Mouse (Mus musculus) lung, postnatal 0 days (tissue): ENCODE measurements around the gene Epb41l1. TPM values are rescaled to one million over a fixed set of nuclear protein-coding genes. Genes with fewer than 3 reads are reported as not detected.
A peak's percentile ranks its signal among the peaks of the same experiment; 100 is the strongest.

Experiments used
- ATAC-seq: fragments of 200-750 bp; cut with Nextera tagmentation; 2 replicates; pipeline ENCODE4 v1.8.0; 2017; ENCODE audit warnings: moderate library complexity
- DNase-seq: peaks from one replicate; pipeline ENCODE4 v3.0.0-alpha.2; 2016; ENCODE audit warnings: low spot score
- H3K27ac ChIP-seq: fragments of 300-500 bp; sonication (generic); 2 replicates; pipeline ENCODE4 v1.5.1; 2014; ENCODE audit warnings: antibody characterized with exemption, mild to moderate bottlenecking, low read length, mixed read lengths
- H3K27me3 ChIP-seq: fragments of 300-500 bp; sonication (generic); replicated peaks from 2 replicates; pipeline ENCODE4 v1.6.1; 2014; ENCODE audit warnings: low read length, mixed read lengths; ENCODE audit not compliant: insufficient read depth
- H3K36me3 ChIP-seq: fragments of 300-500 bp; sonication (generic); 2 replicates; pipeline ENCODE4 v1.6.1; 2014; ENCODE audit warnings: low read length, mixed read lengths; ENCODE audit not compliant: insufficient read depth
- H3K4me1 ChIP-seq: fragments of 300-500 bp; sonication (generic); 2 replicates; pipeline ENCODE4 v1.6.1; 2014; ENCODE audit warnings: antibody characterized with exemption, low read depth, low read length, mixed read lengths; ENCODE audit not compliant: insufficient read depth
- H3K4me2 ChIP-seq: fragments of 300-500 bp; sonication (generic); replicated peaks from 2 replicates; pipeline ENCODE4 v1.6.1; 2014; ENCODE audit warnings: low read depth, mild to moderate bottlenecking, low read length, moderate library complexity, mixed read lengths
- H3K4me3 ChIP-seq: fragments of 300-500 bp; sonication (generic); 2 replicates; pipeline ENCODE4 v1.5.1; 2014; ENCODE audit warnings: low read depth, low read length
- H3K9ac ChIP-seq: fragments of 300-500 bp; sonication (generic); replicated peaks from 2 replicates; pipeline ENCODE4 v1.6.1; 2014; ENCODE audit warnings: low read depth, mild to moderate bottlenecking
- H3K9me3 ChIP-seq: fragments of 300-500 bp; sonication (generic); 2 replicates; pipeline ENCODE4 v1.6.1; 2016; ENCODE audit warnings: low read length, mixed read lengths
- CTCF ChIP-seq: IDR thresholded peaks from 2 replicates; pipeline ENCODE4 v1.5.1; 2016; ENCODE audit warnings: antibody characterized with exemption, mild to moderate bottlenecking
- EP300 ChIP-seq: IDR thresholded peaks from 2 replicates; pipeline ENCODE4 v1.6.1; 2016; ENCODE audit warnings: antibody characterized with exemption, mild to moderate bottlenecking, control low read depth
- WGBS: fragments of 180-500 bp; shearing (Covaris S2); extraction: QIAGEN DNeasy Blood & Tissue Kit; methylation state at CpG from one replicate; pipeline ENCODE4 v1.1.7; 2014; 5-methylcytosine and 5-hydroxymethylcytosine counted together
- polyA plus RNA-seq: library from polyadenylated mRNA; unstranded; fragments of >200 nt; fragmentation: Nextera tagmentation; extraction: Ambion mirVana; gene quantifications from 2 replicates; pipeline ENCODE4 v1.2.1, GENCODE M21; 2015

The Epb41l1 gene
- polyA plus RNA-seq, 1 experiment from 2014 or later, result 1.2 TPM

DNA sequence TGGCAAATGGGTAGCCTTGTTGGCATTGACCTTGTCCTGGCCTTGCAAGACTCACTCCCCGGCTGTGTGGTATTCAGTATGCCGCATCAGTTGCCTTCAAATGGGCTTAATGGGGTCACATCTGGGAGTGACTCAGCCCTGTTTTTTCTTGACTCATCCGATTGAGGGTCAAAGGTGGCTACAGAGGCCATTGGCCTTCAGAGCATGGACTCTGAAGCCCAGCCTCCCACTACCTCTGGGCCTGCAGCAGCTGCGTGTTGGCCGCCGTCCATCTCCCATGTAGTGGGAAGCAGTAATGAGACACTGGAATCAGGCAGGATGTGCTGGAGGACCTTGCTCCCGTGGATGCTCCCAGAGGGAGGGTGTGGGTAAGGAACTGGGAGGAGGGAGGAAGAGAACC lies 33.1 kb downstream of the Epb41l1 start:
- no peak for TF ChIP-seq CTCF
- TF ChIP-seq EP300, result no peak
- no peak overlapping the region for H3K4me3 ChIP-seq
- no peak overlapping the region for H3K9ac ChIP-seq
- H3K4me2 ChIP-seq, result no peak overlapping the region
- H3K27ac ChIP-seq, result no peak overlapping the region
- H3K9me3 ChIP-seq, result no peaks in the 10 kb centered on the region
- no peaks in the 10 kb centered on the region for H3K27me3 ChIP-seq
- 61% methylated on average over 7 of the region's 7 CpGs for WGBS
- H3K36me3 ChIP-seq, result no peaks in the 10 kb centered on the region
- no peak for DNase-seq
- no peak for ATAC-seq
- H3K4me1 ChIP-seq, result no peaks in the 10 kb centered on the region

DNA sequence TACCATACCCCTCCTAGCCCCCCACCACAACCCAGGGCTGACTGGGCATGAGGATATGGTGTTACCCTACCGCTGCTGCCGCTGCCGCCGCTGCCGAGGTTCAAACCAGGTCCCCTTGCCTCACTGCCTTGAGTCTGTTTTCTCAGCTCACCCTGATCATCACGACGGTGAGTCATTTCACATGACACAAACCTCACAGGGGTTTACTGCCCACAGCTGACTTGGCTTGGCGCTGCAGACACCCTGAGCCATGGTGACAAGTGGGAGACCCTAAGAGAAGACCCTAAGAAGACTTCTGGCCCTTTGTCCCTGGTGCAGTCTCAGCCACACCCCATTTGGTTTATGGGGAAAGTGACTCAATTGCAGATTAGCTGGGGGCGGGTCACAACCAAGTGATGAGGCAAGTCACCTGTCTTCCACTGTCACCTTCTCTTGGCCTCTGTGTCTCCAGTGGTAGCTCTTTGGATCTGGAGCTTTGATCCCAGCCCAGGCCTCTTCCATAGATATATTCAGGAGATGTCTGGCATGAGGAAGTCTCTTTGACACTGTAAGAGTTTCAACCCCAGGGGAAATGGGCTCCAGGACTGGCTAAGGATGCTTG lies 34.9 kb downstream of the Epb41l1 start:
- Histone ChIP-seq H3K27me3 (no peaks in the 10 kb centered on the region), H3K9ac (no peak overlapping the region), H3K4me2 (no peak overlapping the region), H3K36me3 (no peaks in the 10 kb centered on the region), H3K4me3 (no peak overlapping the region), H3K9me3 (no peaks in the 10 kb centered on the region), H3K4me1 (no peaks in the 10 kb centered on the region), H3K27ac (no peak overlapping the region)
- no peak for ATAC-seq
- DNase-seq, result no peak
- WGBS, result 85% methylated on average over 9 of the region's 9 CpGs
- TF ChIP-seq CTCF, result no peak

- Histone ChIP-seq H3K27ac (no peak overlapping the region), H3K9ac (no peak overlapping the region), H3K27me3 (no peaks in the 10 kb centered on the region), H3K4me2 (no peak overlapping the region), H3K4me1 (no peaks in the 10 kb centered on the region), H3K36me3 (no peaks in the 10 kb centered on the region), H3K4me3 (no peak overlapping the region), H3K9me3 (no peaks in the 10 kb centered on the region)
- no peak for TF ChIP-seq CTCF
- no peak for TF ChIP-seq EP300
- no peak for DNase-seq
- no peak for ATAC-seq
- 69% methylated on average over 14 of the region's 14 CpGs for WGBS
Measured at GRCm38 (mm10) chr2:156456386-156457342, 36.0 kb downstream of the Epb41l1 start.

DNA sequence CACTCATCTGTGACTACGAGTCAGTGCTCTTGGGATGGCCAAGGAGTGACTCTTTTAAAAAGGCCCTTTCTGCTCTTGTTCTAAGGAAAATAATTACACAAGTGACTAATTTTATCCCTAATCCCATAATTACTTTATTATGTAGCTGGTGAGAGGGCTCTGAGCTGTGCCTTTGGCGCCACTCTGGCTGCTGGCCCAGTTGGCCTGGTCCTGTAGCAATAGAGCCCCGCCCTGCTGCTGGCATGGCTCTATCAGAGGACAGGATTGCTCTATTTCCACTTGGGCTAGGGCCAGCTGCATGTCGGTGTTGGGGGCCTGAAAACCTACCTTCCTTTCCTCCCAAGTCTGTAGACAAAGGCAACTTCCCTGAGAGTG lies 36.6 kb downstream of the Epb41l1 start:
- Histone ChIP-seq H3K9me3 (no peaks in the 10 kb centered on the region), H3K4me1 (no peaks in the 10 kb centered on the region), H3K27ac (no peak overlapping the region), H3K4me2 (no peak overlapping the region), H3K36me3 (no peaks in the 10 kb centered on the region), H3K9ac (no peak overlapping the region), H3K4me3 (no peak overlapping the region), H3K27me3 (no peaks in the 10 kb centered on the region)
- TF ChIP-seq EP300 (no peak), CTCF (no peak)
- WGBS, result 27% methylated on average over 4 of the region's 4 CpGs
- DNase-seq (peak; percentile 54), ATAC-seq (peak; percentile 68)

GRCm38 (mm10) chr2:156460470-156460869 lies 39.8 kb downstream of the Epb41l1 start:
- TF ChIP-seq CTCF, result peak; percentile 66
- TF ChIP-seq EP300, result no peak
- no peaks in the 10 kb centered on the region for H3K4me1 ChIP-seq
- no peak overlapping the region for H3K27ac ChIP-seq
- DNase-seq (peak; percentile 67), ATAC-seq (peak; percentile 40; the same call in 1 of the 2 replicates)
- H3K4me2 ChIP-seq, result no peak overlapping the region
- no peaks in the 10 kb centered on the region for H3K27me3 ChIP-seq
- H3K9ac ChIP-seq, result no peak overlapping the region
- H3K36me3 ChIP-seq, result no peaks in the 10 kb centered on the region
- H3K4me3 ChIP-seq, result no peak overlapping the region
- no peaks in the 10 kb centered on the region for H3K9me3 ChIP-seq
- 29% methylated on average over 14 of the region's 14 CpGs for WGBS

DNA sequence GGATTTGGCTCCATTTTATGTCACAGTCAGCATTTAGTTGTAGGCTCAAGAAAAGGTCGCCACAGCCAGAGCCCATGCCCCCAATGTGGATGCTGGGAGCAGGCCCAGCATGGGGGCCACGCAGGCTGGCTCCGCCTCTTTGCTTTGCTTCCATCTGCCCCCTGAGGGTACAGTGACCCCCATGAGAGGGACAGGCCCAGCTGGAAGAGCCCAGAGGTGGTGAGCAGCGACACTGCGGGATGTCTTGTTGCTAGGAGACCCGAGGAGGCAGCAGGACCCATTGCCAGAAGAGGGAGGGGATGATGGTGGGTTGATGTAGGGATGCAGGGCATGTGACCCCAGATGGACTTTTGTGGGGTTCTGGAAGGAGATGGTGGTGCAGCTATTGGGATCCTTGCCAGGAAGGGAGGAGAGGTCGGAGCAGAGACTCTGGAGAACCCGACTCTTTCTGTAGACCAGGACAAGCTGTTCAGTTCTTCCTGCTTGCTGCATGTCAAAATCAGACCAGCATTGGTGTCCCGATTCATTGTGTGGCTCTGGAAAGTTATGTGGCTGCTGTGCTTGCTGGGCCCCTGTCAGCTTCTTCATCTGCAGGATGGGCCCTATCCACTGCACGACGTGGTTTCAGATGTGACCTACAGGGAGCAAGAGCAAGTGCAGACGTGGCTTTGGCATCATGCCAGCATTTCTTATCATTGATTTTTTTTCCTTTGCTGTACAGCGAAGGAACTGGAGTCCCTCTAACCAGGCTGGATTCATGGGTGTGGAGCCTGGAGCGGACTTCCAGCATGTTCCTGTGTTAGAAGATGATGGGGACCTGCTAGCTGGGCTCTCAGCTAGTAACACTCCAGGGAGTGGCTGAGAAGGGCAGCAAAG lies 41.7 kb downstream of the Epb41l1 start:
- TF ChIP-seq EP300 (no peak), CTCF (no peak)
- WGBS, result 38% methylated on average over 14 of the region's 14 CpGs

More for the DNA sequence above, 41.7 kb downstream of the Epb41l1 start:
- ATAC-seq (no peak), DNase-seq (peak; percentile 51)
- Histone ChIP-seq H3K4me2 (no peak overlapping the region), H3K27ac (no peak overlapping the region), H3K36me3 (no peaks in the 10 kb centered on the region), H3K9me3 (no peaks in the 10 kb centered on the region), H3K4me3 (no peak overlapping the region), H3K4me1 (no peaks in the 10 kb centered on the region), H3K9ac (no peak overlapping the region), H3K27me3 (no peaks in the 10 kb centered on the region)
